Mouse (Mus musculus) frontal cortex, postnatal 36 days (tissue): ENCODE results near the gene Cyren.

ENCODE experiments used
- DNase-seq, 2 experiments: peaks; one replicate each; pipeline ENCODE4 v3.0.0; 2022; ENCODE audit warnings: low spot score in 2 of 2

Gene Cyren

DNA sequence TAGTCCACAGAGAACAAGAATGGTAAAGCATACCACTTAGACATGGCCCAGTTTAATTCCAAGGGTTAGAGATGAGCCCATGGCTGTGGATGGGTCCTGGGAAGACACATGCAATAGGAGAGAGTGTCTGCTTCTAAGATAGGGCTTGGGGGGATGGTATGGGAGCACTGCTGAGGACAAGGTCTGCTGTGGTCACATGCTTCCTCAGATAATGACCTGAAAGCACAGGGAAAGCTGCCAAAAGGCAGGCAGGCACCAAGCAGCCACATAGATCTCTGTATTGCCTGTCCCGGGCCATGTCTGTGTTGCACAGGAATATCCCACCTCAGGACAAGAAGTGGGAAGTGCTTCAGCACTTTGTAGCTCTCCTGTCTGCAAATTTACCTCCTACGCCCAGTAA, 21.3 kb upstream of the Cyren start:
- DNase-seq, result no peak

DNA sequence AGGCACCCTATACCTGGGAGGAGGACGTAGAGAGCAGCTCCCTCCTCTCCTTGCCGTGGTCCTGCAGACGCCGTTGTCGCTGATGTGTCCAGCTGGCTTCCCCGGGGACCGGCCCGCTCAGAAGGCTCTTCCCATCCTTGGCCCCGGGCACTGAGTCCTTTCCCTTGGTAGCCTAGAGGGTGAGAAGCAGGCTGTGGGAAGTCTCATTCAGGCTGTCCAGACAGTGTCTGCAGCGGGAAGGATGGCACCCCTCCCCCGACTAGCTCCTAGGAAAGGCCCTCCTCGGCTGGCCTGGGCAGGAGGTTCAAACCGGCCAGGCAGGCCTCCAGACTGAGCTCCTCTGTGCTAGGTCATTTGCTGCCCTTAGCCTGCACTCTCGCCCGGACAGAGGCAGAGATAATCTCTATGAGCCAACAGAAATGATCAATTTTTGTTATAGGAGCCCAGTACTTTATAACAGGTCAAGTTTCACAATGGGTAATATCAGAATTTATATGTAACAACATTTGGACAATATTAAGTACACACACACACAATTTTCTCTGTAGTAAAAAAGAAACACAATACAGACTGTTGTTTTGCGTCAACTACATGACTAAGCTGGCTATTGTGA, 18.4 kb upstream of the Cyren start:
- no peak for DNase-seq

DNA sequence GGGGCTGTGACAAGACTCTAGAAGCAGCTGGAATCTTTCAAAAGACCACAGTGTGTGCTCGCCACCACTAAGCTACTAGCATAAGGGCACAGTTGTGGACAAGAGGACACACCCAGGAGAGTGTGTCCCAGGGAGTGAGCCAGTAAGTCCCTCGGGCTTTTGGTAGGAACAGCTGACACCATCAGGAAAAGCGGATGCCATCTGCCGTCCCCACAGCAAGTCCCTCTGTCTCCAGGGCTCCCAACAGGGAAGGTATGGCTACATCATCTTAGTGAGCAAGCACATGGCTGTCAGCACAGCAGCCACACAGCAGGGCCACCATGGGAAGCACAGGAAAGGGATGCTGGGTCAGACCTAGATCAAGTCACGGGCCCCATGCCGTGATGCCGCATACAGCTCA, 17.7 kb upstream of the Cyren start:
- no peak for DNase-seq

DNA sequence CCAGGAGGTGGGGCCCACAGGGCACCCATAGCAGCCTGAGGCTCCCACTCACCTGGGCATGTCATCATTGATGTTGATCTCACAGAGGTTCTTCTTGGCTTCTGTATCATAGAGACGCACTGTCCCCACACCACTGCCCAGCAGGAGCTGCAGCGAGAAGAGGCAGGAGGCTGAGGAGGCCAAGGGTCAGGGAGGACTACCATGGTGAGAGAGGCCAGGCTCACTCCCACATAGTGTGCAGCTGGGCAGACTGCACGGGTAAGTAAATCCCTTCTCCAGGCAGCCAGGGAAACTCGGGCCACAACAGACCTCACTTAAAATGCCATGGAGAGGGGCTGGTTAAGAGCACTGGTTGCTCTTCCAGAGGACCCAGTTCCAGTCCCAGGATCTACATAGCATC, 11.3 kb upstream of the Cyren start:
- no peak for DNase-seq

DNA sequence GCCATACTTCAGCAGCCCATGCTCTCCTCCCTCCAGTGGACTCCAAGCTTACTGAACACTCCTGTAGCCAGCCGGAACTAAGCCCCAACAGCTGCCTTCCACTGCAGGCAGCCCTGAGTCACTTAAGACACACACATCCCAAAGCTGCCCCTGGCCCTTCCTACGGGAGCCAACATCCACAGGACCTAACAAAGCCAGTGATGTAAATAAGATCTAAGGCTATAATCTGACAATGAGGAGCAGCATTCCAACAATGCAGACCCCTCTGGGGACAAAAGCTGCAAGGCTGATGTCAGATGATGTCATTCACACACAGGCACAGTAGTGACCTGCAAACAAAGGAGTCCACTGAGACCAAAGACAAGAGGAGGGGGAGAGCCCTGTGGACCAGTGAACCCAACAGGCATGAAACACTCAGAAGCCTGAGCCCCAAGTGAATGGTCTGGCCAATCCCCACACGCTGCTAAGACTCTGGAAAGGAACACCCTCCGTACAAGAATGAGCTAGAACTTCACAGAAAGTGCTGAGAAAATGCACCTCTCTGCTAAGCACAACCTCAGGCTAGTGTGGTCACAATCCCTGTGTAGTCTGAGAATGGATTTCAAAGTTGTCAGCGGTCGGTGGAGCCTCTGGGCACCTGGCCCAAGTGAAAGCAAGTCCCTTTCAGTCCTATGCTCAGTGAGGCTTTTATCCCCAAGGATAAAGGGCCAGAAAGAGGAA, 9.4 kb upstream of the Cyren start:
- DNase-seq, result no peak

DNA sequence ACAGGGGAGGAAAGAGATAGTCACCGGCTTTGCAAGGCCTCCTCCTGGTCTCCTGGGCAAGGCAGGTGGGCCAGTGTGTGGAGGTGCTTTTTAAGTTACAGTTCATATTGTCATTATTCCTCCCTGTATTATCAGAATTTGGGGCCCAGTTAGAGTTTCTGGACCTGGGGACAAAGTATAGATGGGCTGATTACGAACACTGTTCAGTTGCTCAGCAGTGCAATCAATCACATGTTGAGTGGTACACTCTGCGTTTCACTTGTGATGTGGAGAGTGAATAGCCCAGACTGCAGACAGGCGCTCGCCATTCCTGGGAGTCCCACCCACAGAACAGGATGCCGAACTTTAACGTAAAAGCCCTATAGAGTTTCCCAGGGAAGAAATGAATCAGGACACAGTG, 6.9 kb upstream of the Cyren start:
- no peak for DNase-seq

DNA sequence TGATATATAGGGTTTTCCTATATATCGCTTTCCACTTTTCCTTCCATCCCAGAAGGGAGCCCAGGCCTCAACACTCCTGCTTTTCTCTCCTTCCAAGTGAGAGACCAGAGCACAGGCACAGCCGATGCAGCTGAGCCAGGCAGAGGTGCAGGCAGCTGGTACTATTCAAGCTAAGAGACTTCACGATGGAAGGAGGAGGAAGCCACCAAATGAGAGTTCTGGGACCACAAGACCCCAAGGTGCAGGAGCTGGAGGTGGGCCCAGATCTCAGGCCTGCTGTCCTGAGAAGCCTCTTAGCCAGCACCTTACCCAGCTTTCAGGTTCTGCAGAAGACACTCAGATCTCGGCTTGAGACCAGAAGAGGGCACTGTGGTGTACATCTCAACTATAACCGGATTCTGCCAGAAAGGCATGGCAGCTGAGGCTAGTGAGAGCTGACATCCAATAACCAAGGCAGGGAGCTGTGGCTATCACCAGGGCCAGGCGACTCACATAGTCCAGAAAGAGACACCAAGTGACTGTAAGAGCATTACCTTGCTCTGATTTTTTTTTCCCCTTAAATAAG, 2.1 kb upstream of the Cyren start:
- peak; percentile 51 to 79 for DNase-seq

DNA sequence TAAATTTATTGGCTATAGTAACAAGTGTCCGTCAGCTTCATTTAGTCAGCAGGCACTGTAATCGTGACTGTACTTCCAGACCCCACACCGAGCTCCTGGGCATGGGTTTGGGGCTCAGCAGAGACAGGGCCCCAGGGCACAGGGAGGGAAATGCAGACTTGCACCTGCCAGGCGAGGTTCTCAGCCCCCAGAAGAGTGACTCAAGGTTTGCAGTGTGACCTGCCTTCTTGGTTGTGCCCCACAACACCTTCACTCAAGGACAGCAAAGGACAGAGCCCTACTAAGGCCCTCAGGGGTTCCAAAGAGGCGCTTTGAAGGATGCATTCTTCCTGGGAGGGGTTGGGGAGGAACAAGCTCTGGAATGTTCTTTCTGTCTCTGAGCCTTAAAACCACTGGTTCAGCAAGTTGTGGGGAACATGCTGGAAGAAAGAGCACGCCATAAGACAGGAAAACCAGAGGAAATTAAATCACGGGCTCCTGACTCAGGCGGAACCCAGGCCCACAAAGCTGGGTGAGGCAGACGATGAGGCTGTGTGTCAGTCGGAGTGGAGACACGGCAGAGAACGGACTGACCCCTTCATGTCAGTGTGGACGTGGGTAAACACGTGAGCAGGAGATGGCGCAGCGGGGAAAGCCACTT, 1.4 kb upstream of the Cyren start:
- no peak for DNase-seq

DNA sequence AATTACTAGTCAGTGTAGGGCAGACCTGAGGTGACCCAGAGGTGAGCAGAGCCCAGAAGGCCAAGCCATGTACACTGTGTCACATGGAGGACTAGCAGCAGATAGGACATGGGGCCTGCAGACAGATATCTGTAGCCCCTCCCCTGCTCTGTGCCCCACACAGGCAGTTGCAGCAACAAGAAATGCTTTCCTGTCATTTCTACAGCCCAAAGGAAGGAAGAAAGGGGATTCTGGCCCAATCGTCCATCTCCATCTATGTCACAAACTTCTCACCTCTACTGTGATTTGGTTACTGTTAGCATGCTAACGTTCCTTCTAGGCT, 1.1 kb downstream of the Cyren start:
- DNase-seq, result no peak

DNA sequence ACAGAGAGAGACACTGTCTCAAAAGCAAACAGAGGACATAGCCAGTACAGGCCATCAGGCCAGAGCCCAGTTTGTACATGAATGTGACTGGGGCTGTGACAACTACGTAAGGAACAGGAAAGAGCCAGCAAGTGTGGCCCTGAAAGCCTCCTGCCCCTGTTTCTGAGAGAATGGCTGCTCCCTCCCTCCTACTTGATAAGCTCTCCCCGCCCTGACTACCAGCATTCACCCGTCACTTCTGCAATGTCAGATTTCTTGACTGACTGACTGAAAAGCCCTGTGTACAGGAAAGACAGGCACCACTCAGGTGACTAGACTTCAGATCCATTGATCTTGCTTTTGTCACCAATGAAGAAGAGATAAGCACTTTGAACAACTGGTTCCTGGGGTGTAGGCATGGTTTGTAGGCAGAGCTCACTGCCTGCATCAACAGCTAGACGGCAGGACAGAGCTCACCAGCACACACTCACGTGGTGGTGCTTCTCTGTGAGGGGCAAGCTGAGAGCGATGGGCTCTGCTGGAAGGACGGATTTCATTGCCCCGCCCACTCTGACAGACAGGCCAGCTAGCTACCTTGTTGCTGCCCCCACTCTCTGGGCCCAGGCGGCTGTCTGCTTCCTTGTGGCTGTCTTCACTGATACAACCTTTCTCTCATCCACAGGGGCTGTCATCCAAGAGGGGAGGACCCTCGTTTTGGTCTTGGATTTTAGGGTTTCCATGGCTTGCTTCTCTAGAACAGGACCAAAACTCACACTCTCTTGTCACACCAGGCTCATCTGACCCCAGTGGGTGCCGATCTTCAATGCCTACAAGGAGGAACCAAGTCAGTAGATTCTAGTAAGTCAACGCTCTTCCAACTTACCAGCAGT, 1.7 kb downstream of the Cyren start:
- no peak for DNase-seq

DNA sequence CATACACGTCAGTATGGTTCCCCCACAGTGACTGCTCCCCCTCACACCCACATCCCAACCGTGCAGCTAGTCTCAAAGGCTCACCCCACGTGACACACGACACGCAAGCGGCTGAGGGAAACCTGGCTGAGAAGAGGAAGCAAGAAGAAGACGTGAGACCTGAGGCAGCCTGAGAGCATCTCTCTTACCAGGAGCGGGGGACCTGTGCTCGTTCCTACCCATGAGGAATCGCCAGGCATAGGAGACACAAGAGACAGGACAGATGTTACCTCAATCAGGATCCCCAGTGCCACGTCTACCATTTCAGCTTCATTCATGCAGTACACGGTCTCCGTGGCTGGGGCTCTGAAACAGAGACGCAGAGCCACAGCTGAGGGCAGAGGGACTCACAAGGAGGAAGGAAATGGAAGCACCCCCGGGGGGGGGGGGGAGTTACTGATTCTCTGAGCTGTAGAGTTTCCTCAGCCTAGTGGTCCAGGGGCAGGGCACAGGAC, 2.5 kb downstream of the Cyren start:
- peak in 1 of 2 experiments; percentile 42 for DNase-seq

DNA sequence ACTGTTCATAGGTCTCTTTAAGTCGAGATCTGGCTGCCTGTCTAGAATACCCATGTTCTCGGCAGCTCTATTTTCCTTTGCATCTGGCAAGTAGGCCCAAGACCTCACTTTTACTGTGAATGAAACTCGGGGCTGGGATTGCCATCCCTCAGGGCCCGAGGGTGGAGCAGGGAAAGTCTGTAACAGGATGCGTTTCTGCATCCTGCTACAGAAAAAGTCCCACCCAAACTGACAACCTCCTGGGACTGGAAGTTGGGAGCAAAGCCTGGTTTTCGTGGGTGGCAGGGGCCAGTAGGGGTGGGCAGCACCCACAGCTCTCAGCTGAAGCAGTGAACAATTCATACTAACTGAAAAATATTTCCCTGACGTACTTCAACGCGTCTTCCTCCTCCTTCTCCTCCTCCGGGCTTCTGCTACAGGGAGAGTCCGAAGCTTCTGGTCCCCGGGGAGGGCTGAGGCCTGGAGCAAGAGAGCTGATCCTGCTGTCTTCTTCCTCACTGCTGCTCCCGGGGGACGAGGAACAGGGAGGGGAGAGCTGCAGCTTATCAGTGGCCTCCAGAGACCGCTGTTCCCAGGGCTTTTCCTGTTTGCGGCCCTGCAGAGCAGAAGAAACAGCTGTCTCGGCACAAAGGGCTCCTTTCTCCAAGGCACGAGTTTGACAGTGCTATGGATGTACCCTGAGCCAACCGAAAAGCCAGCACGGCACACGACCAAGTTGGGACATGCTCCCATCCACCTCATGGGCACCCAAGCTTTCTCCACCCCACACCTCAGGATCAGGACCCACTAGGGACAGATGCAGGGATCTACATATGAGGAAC, 3.5 kb downstream of the Cyren start:
- DNase-seq, result no peak

DNA sequence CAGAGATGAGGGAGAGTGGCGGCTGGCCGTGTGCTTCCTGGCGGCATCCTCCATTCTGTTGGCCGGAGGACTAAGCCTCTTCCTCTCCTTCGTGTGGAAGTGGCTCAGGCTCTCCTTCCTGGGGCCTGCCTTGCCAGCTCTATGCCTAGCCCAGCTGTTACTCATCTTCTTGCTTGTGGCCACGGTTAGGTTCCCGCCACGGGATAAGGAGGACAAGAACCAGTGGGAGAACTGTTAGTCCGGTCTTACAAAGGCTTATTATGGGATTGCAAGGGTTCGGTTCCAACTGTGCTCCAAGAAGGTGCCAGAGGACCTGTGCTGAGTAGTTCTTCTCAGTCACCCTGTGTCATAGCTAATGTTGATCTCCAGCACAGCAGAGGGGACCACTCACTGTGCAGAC, 5.0 kb downstream of the Cyren start:
- no peak for DNase-seq

DNA sequence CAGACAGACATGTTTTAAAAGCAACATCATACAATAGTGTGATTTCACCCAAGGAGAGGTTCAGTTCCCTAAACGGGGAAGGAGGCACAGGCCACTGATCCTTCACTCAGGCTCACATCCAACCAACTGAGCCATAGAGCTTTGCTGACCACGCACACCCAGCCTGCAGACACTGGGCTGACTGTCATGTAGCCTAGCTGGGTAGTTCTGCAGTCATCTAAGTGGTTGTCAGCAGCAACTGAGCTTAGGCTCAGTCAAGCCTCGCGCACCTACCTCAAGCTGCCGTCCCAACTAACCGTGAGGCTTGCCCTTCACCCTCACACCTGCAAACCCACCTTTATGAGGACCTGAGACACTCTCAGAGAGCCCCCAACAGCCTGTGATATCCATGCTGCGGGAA, 5.9 kb downstream of the Cyren start:
- DNase-seq, result no peak

DNA sequence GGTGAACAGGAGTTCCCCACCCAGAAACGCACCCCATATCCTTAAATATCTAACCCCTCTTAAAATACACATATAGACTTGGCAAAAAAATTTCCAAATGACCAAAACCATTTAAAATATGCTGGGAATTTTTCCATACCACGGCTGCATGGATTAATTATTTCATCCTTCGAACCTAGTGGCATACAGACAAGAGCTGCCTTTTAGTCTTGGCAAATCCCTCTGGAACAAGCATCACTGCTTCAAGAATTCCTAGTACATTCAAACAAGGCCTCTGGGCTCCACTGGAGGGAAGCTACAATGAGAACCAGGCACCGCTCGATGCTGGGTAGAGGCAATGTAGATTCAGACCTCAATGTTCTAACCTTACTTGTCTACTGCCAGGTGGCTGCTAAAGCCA, 7.1 kb downstream of the Cyren start:
- no peak for DNase-seq

DNA sequence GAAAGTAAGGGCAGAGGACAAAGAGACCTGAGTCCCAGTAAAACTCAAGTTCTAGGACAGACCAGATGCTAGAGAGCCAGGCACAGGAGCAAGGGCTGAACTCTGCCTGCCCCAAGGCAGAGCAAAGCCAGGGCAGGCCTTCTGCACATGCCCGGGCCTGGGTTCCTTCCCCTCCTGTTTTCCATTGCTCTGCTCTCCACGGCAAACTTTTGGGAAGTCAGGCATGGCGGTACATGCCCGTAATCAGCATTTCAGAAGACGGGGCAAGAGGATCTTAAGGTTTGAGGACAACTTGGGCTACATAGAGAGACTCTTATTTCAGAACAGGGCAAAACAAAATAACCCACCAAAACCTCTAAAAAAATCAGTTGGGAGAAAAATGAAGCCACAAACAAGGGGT, 7.7 kb downstream of the Cyren start:
- no peak for DNase-seq

DNA sequence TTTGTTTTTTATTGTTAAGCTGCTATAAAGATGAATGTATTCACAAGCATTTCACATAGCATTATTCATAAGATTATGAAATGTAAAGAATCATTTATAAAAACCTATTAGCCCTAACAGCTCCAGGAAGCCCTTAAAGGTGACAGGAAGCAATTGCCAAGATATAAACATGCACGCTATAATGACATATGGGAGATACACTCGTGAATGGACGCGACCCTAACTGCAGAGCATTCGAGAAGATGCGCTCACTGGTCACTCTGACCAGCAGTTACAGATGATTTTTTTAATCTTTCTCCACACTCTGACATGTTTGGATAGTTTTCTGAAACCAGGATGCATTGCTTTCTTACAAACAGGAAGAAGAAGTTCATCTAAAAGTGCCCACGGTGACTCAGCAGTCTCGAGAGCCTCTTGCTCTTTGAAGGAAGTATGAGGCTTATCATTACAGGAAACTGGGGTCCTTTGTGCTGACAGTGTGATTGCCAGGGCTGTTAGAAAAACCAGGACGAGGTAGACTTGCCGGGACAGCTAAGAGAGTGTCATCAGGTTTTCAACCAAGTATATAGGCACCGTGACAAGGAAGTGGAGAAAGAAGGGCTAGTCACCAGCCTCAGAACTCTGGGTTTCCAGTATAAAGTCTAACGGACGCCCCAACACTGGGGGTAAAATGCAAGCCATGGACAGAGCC, 8.5 kb downstream of the Cyren start:
- no peak for DNase-seq

DNA sequence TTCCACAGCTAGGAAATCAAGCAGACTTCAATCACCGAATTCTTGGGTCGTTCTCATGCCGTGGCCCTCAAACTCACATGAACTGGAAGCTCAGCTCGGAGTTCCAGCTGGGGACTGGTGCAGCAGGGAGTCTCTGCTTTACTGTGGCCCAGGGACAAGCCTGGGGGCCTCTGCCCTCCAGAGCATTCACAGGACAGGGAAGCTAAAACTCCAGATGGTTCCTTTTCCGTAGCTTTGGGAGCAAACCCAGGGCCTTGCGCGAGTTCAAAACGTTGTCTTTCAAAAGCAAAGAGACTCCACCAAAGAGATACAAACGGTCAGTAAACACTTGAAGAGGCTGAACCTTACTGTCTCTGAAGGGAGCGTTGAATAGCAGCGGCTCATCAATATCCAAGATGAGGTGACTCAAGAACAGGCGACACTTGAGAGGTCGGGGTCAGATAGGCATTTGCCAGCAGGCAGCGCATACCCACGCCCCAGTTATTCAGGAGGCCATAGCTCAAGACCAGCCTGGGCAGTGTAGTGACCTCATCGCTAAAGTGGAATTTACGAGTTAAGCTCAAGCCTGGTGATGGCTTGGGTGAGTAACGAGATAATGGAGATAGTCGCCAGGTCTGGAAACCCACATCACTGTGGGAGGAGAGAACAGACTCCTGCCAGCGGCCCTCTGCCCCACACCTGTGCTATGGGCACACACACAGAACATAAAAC, 9.2 kb downstream of the Cyren start:
- no peak for DNase-seq

DNA sequence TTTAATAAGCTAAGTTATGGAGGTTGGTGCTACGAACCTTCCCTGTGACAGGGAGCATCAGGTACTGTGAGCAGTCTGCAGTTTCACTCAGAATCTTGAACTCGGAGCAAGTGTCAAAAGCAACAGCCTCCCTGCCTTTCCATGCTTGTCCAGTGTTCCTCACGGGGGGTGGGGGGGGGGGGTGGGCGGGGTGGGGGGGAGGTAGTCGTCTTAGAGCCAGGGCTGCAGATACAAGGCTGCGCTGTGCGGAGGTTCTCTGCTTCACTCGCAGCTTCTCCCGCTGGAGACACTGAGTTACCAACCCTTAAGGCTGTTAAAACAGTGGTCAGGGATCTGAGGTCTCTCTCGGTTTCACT, 9.9 kb downstream of the Cyren start:
- no peak for DNase-seq
